Mouse (Mus musculus): ENCODE measurements around the gene Plekha1.

Gene Plekha1

DNA sequence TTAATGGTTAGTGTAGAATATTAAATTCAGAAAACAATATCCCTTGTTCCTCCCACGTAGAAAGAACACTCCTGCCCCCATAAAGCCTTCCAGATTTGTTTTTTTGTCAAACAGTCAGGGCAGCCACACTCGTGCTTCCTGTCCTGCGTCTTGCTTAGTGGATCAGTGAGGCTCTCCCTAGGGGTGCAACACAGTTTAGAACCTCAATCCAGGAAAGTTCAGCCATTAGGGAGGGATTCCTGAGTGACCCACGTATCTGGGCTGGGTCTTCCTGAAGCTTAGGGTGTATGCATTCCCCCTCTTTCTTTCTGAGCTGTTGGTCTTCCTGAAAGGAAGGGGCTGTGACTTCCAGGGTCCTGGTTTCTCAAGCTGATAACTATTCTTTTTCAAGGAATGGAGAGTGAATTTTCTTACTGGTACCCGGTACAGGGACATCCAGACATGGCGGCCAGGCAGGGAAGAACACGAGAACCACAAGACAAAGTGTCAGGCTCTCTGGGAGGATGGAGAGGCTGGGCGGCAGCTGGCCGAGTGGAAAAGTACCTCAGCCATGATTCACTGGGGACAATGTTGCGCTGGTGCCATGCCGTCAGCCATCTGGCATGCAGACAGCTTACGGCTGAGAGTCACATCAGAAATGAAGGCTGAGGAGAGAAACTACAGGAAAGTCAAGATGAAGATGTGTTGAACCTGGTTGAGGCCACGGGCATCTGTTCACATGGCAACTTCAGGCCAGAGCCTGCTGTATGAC lies 57.6 kb downstream of the Plekha1 start:
- no peak for DNase-seq (ENCODE audit: low spot score)

DNA sequence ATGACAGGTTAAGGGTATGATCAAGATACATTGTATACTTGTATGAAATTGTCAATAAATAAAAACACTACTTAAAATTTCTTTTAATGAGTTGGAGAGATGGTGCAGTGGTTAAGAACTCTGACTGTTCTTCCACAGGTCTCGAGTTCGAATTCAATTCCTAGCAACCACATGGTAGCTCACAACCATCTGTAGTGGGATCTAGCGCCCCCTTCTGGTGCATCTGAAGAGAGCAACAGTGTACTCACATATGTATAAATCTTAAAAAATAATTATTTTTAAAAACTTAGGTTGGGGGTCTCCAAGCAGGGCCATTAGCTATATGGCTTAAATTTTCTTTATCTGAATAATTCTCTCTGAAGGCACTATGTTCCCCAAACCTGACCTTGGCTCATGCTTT lies 64.8 kb downstream of the Plekha1 start:
- no peak for DNase-seq (ENCODE audit: low spot score)

DNA sequence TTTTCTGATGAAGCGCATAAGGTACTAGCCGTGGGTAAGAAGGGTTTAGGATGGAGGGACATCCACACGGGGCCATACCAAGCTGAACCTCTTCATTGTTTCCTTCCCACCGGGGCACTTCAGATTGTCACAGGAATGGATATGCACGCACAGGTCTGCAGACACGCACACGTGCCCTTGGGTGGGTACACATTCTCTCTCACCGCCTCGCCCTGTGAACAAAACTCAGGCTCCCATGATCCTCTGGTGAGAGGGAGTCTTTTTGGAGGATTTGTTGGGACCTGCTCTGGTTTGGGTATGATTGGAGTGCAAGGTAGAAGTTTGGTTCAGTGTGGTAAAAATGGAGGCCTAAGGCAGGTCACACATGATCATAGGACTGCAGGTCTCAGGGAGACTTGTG lies 67.4 kb downstream of the Plekha1 start:
- DNase-seq (ENCODE audit: low spot score): no peak

DNA sequence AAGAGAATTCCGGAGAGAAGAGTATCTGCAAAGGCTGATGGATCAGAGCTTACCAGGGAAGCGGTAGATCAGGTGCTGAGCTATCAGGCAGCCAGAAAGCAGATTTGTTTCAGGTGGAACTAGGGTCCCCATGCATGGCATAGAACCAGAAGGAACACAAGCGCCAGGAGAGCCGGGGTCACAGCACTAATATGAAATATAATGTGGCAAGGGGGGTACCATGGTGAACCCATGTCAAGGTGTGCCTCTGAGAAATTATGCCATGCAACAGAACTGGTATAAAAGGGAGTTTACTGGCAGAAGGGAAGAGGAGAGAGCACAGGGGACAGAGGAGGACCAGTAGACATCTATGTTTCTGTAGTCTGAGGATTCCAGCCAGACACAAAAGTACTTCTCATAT lies 69.1 kb downstream of the Plekha1 start:
- no peak for DNase-seq (ENCODE audit: low spot score)

DNA sequence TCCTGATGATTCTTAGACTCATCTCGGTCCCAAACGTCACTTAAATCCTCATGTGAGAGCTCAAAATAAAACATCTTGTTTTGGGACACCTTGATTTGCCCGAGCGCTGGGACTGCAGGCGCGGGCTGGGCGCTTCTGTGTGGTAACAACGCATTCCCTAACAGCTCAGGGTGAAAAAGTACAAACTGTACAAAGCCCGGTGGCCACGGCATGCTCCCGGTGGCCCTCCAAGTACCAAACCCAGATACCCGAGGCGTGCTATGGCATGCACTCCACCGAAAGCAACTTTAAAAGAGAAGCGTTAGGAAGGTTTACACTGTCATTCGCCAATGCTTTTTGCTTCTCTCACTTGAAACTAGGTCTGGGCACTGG lies 69.9 kb downstream of the Plekha1 start:
- no peak for DNase-seq (ENCODE audit: low spot score)

DNA sequence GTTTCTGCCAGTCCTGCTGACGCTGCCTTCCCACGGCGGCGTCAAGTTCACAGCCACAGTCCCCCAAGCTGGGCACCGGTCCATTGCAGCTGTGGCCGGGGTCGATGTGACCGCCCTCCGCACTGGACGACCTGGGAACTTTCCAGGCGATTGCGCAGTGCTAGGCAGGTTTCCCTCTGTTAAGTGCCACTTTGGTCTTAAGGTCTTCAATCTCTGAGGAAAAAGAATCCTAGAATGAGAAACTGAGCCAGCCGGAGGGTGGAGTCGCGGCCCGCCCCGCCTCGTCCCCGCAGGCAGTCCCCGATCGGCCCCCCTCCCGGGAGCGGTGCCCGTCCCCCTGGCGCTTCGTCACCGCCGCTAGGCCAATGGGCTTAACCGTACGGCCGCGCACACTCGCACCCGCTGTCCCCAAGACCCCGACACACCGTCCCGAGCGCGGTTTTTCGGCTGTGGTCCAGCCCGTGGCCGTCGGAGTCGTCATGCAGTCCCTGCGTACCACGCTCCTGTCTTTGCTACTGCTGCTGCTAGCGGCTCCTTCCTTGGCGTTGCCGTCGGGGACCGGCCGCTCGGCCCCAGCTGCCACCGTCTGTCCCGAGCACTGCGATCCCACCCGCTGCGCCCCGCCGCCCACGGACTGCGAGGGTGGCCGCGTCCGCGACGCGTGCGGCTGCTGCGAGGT lies 70.4 kb downstream of the Plekha1 start, which contains the start of gene Htra1:
Gene Htra1, plus strand, starts transcription at position 319 of the 679 bp plus-strand sequence.
- peak; percentile 36 for DNase-seq (ENCODE audit: low spot score)

DNA sequence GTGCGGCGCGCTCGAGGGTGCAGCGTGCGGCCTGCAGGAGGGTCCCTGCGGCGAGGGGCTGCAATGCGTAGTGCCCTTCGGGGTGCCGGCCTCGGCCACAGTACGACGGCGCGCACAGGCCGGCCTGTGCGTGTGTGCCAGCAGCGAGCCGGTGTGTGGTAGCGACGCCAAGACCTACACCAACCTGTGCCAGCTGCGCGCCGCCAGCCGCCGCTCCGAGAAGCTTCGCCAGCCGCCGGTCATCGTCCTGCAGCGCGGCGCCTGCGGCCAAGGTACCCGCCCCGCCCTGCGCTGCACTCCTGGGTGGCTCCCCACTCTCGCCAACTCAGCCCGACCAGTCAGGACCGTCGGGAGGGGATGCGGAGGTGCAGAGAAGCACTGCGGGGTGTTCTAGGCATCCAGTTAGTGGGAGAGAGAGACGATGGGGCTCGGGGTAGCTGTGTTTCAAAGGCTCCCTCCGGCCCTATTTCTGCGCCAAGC lies 71.0 kb downstream of the Plekha1 start:
- DNase-seq (ENCODE audit: low spot score): no peak

DNA sequence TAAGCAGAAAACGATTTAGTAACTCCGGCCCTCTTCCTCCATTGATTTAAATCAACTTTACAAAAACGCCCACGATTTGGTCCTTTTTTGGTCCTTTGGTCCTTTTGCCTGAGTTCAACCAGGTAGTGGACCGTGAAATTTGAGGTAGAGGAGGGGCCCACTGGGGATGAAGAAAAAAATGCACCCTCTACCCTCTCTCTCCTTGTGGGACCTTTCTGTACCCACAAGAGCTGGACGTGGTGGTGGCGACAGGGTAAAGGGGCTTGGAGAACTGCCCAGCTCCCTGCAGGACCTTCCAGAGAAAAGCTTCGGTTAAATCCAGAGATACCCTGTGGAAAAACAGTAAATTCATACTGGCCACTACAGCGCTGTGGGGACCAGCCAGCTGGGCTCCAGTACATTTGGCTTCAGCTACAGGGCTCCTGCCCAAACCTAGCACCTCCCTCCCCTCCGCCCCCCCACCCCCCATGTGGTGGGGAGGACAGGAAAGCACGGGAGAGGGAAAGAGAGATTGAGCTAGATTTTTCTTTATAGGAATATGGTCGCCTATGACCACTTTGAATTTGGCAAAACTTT lies 71.8 kb downstream of the Plekha1 start:
- DNase-seq (ENCODE audit: low spot score): no peak

DNA sequence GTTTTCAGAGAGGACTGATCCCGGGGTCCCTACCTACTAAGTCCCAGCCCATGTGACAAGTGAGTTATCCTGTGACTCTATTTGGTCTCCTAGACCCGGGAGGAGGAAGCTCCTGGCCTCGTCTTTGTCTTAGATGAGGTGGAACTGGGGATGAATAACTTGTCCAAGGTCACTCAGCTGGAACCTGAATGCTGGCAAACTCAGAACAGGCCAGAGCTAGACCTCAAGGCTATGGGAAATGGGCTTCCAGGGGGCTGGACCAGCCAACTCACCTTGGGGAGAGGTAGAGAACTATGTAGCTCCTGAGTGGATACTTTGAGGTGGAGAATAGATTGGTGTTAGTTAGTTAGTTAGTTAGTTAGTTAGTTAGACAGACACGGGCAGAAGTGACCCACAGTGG lies 72.4 kb downstream of the Plekha1 start:
- DNase-seq (ENCODE audit: low spot score): no peak

DNA sequence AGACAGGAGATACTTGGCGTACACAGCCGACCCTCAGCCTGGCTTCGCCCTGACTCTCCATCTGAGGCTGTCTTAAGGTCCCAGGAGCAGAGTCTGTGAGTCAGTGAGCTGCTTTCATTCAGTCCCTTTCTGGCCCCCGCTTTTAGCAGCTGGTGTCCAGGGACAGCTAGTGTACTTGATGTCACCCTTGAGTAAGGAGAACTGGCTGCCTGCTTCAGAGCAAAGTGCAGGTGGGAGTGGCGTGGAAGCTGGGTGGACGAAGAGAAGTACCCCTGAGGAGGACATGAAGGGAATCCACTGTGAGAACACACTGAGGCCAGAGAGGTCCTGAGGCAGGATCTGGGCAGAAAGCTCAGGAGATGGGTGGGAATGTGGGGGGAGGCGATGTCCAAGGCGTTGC lies 73.3 kb downstream of the Plekha1 start:
- DNase-seq (ENCODE audit: low spot score): no peak

DNA sequence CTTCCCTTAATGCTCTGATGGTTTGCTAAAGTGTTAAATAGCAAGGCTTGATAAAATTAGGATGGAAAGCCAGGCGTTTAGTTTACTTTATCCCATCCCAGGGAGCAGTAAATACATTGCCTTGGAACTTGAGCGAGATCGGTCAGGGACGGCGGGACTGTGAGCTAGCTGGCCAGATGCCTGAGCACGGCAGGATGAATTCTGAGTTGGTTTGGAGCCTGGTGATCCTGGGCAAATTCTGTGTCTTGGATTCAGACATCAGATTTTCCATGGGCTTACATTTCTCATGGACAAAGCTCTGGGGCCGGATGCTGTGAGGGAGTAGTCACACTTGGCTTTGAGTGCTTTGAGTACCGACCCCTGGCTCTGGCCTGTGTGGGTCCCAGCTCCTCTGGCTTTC lies 75.2 kb downstream of the Plekha1 start:
- DNase-seq (ENCODE audit: low spot score): no peak

DNA sequence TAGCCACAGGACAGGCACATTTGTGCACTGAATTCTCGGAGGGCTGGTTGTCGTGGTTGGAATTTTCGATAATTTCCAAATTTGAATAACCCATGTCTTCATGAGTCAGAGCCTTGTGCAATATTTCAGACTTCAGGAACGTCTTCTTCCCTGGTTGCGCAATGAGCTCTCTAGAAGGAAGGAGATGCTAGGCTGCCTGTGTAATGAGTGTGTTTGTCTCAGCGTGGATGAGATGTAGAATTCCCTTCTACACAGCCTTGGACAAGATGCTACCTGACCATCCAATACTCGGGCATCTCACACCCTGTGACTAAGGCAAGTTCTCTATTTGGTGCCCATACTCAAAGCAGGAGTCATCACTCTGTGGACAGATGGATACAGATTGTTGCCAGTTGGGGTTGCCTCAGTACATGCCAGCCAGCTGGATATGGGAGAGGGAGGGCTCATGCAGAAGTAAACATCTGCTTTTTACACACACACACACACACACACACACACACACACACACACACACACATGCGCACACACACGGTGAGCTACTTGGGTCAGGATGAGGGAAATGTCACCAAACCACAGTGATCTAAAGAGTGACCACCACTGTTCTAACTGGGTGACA lies 77.8 kb downstream of the Plekha1 start:
- no peak for DNase-seq (ENCODE audit: low spot score)

DNA sequence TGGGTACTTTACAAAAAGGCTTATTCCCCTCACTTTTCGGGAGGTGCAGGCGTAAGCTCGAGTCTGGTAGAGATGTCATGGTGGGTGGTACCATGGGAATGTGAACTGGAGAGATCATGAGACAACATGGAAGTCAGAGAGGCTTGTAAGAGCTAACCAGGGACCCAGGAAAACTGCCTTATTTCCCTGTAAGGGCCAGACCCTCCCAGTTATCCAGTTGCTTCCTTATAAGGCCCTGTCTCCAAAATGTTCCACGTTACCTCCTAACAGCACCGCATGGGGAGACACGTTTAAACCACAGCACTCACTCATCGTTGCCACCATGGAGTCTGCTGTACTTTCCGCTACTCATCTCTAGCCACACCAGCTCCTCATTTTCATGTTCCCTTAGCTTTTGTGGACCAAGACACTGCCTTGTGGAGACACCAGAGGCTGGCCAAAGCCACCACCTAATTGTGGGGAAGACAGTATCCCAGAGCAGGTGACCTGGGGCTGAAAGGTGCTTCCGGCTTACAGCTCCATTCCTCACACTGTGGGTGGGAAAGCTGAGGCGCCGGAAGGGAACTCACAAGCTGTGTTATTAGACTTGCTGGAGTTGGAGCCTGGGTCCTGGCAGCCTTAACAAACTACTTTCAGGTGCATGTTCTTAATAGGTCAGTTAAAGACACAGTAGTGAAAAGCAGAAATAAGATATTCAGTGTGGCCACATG lies 79.4 kb downstream of the Plekha1 start:
- DNase-seq (ENCODE audit: low spot score): no peak

DNA sequence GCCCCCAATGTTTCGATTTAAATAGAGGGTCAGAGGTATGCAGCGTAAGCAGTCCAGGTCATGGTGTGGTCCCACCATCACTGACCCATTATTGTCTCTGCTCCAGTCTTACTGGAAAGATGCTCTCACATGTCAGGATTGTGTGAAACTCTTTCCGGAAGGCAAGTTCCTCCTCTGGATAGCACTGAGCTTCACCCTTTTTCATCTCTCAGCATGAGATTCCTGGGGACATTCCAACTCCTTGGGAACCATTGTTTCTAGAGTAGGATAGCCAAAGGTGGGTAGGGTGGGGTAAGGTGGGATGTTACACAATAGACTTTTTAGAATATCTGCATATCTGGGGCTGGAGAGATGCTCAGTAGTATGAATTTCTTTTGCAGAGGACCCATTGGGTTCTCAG lies 80.2 kb downstream of the Plekha1 start:
- DNase-seq (ENCODE audit: low spot score): no peak

DNA sequence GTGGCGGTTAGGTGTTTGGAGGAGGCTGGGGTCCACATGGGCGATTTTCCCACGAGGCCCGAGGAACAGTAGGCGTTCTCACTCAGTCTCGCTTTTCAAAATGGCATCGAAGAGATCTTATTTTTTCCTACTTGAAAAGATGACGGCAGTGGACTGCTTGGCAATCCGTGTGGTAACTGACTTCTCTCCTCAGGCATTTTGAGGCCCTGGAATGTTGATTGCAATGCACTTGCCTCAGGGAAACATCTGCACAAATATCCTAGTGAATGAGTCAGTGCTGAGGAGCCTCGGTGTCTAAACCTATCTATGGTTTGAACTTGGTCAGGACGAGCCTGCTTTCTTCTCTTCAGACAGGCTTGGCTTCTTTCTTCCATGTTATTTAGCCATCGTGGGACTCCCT lies 80.7 kb downstream of the Plekha1 start:
- no peak for DNase-seq (ENCODE audit: low spot score)

DNA sequence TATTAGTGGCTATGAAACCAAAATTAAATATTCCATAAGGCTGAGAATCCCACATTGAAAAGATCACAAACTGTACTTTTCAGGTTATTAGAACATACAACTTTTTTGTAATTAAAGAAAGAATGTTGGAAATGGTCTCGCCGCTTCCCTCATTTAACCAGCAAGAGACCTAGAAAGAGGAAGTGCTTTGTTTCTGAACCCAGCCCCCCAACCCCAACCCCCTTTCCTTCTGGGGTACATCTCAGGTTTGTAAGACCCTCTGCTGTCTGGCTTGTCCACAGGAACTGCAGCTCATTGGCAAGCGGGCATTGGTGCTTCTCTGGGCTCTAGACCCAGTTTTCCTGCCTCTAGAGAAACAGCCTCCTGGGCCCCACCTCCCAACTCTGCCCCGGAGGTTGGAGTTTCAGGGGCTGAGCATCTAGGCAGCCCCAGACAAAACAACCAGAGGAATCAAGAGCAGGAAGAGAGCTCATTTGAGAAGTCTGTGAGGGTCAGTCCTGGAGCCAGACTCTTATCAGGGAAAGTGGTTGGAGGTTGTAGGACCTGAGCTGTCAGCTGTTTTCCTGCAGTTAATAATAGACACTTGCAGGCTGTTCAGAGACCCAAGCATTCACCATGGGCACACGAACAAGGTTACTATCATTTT lies 83.1 kb downstream of the Plekha1 start:
- no peak for DNase-seq (ENCODE audit: low spot score)

DNA sequence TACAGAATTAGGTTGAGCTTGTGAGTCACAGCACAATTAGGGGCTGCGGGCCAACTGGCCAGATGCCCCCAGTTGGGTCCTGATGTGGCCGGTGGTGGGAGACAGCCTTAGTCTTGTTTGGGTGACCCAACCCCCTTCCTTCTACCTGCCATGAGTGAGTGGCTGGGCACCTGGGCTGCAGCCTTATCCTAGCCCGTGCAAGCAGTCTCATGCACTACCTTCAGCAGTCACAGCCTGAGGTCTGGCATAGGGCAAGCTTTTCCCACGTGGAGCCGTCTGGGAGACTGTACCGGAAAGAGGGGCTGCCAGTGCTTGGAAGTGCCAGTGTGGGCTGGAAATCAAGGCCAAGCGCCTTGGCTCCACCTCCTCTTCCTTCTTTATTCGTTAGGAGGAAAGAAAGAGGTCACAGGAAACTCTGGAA lies 83.8 kb downstream of the Plekha1 start:
- no peak for DNase-seq (ENCODE audit: low spot score)

DNA sequence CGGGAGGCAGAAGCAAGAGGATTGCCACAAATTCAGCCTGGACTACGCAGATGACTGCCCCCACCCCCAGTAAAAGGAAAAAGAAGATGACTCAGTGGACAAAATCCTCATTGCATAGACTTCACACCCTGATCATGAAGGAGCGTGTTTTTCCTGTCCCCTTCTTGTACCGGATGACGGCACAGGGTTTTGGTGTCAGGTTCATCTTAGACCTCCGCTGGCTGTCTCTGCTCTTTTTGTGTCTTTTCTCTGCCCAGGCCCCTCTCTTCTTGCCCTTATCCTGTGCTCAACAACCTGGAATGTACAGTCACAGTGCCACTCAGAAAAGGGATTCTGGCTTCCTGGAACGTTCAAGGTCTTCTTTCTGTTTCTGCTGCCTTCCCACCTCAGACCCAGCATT lies 84.9 kb downstream of the Plekha1 start:
- no peak for DNase-seq (ENCODE audit: low spot score)

DNA sequence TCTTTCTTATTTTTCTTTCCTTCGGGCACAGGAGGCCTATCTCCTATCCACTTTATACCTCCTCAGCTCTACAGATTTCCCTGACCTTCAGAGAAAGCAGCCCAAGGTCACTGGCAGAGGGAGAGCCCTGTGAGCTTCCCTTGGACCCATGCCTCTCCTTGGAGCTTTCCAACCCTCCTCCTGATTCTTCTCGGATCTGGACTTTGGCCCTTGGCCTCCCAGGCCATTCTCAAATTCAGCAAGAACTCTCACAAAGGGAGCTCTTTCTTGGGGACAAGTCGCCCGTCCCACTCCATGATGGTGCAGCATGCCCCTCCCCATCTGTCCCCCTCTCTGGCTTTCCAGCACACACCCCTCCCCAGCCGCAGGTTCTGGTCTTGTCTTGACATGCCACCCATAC lies 85.4 kb downstream of the Plekha1 start:
- DNase-seq (ENCODE audit: low spot score): no peak

DNA sequence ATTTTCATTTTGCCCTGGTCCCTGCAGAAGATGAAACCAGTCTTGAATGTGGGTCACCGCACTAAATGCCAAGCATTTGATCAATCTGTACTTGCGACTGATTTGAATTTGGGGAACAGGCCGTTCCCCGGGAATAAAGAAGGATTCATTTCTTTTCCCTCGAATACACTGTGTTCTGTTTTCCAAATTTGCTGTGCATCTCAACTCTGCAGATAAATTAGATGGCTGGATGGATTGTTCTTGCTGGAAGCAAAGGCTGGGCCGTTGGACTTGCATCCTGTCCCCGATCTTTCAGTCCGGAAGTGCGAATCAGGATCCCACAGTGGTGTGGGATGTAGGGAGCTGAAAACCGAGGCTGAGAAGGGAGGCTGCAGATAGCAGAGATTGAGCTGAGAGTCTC lies 87.8 kb downstream of the Plekha1 start:
- DNase-seq (ENCODE audit: low spot score): no peak

DNA sequence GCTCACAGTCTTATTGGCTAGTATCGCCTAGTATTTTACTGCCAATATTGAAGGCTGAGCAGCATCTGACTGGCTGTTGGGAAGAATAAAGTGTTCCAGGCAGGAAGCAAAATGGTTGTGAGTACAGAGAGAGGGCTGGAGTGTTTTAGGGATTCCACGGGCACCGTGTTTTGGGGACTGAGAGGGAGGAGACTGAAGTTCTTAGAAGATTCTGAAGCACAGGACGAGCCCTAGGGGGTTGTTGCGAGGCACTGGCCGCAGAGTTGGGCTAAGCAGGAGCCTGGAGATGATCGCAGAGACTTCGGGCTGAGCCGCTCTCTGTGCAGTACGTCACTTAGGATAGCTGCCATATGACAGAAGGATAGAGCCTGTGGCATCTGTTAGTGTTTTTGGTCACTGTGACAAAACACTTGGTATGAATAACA lies 88.6 kb downstream of the Plekha1 start:
- DNase-seq (ENCODE audit: low spot score): no peak

DNA sequence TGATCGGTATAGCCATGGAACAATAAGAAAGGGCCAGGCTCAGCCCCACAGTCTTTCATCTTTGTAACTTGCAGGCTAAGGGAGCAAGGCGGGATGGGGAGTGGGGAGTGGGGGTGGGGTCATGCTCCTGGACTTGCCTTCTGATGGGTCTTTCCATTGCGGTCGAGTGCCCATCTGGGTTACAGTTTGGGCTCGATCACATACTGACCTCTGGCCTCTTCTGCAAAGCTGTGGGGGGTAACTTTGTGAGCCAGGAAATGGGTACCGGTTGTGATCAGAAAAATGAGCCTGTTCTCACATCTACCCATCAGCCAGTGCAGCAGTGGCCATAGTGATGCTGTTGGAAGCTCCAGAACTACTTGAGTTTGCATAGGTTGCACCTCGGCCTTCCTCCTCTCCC lies 93.0 kb downstream of the Plekha1 start:
- no peak for DNase-seq (ENCODE audit: low spot score)

Data from yolk sac, embryonic 10.5 days (tissue).